Mouse (Mus musculus) embryo, embryonic 11 days (tissue): ENCODE results near the gene Slc15a4.

Source experiments
- DNase-seq: peaks from one replicate; pipeline ENCODE4 v3.0.0-alpha.2; 2015

Slc15a4 gene

GRCm38 (mm10) chr5:127632167-127633145 lies at the start of gene Slc15a4, which contains the start of gene Glt1d1:
Gene Slc15a4 (minus strand): TSS chr5:127632897.
Gene Glt1d1 (plus strand): TSS chr5:127632262.
- DNase-seq = peak; percentile 64

- no peak for DNase-seq
Measured at GRCm38 (mm10) chr5:127678501-127678900, 45.8 kb upstream of the Slc15a4 start.

DNA sequence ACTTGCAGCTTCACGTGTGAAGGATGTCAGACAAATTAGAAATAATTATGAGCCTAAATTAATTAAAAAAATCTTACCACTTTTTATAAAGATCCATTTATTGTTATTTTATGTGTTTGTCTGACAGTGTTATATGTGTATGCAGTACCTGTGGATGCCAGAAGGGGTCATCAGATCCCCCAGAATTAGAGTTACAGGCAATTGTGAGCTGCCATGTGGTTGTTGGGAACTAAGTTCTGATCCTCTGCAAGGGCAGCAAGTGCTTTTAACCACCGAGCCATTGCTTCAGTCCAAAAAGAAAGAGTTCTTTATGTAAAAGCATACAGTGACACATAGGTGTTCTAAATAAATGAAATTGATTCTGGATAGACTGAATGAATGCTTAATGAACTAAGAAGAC lies 44.9 kb upstream of the Slc15a4 start:
- no peak for DNase-seq

- DNase-seq = no peak
Measured at GRCm38 (mm10) chr5:127673913-127674312, 41.2 kb upstream of the Slc15a4 start.

- no peak for DNase-seq
Measured at GRCm38 (mm10) chr5:127660979-127661378, 28.3 kb upstream of the Slc15a4 start.

DNA sequence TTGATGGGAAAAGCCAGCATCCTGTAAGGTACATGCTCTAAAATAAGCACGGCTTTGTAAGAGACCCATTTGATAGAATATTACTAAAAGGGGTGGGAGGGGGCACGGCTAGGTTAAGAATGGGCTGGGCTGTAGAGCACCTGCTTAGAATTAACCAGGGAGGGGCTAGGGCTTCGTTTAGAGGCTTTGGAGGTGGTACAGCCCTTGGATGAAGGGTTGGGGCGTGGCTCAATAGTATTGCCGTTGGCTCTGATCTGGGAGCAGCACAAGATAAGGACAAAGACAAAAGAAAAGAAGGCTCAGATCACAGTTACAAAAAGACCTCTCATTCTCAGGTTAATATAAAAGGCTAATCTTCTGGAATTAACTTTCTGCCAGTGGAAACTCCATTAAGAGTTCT lies 27.6 kb upstream of the Slc15a4 start:
- no peak for DNase-seq

DNA sequence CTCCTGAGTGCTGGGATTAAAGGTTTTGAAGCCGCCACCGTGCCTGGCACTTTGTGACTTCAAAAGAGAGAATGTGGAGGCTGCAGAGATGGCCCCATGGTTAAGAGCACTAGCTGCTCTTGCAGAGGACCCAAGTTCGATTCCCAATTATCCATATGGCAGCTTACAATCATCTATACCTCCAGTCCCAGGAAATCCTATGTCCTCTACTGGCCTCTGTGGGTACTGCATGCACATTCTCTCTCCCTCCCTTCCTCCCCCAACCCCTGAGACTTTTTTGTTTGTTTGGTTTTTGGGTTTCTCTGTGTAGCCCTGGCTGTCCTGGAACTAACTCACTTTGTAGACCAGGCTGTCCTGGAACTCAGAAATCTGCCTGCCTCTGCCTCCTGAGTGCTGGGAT lies 26.6 kb upstream of the Slc15a4 start:
- DNase-seq = no peak

DNA sequence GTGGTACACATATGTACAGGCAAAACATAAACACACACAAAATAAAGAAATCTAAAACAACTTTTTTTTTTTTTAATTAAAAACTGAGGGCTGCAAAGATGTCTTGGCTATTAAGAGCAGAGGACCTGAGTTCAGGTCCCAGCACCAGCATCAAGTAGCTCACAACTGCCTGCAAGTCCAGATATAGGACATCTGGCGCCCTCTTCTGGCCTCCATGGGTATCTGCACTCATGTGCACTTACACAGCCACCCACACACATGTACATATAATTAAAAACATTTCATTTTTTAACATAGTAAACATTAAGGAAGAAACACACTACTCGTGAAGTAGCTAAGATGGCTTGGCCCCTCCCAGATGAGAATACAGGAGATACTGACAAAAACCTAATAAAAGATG lies 25.6 kb upstream of the Slc15a4 start:
- no peak for DNase-seq

GRCm38 (mm10) chr5:127649077-127649476 lies 16.4 kb upstream of the Slc15a4 start:
- DNase-seq = peak; percentile 13

GRCm38 (mm10) chr5:127648046-127648445 lies 15.3 kb upstream of the Slc15a4 start:
- peak; percentile 11 for DNase-seq

- no peak for DNase-seq
Measured at GRCm38 (mm10) chr5:127641185-127641958, 8.7 kb upstream of the Slc15a4 start.

DNA sequence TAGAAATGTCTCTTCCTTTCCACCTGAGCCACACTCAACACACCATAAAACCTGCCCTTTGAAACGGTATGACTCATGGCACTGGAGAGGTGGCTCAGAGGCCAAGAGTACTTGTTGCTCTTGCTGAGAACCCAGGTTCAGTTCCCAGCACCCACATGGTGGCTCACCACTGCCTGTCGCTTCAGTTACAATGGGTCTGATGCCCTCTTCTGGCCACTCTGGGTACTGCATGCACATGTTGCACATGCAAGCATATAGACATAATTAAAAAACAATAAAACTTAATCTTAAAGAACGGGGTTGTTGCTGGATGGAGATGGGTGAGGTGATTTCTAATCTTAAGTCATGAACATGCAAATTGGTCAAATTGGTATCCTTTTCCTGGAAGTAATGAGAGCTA lies 7.7 kb upstream of the Slc15a4 start:
- DNase-seq = no peak

DNA sequence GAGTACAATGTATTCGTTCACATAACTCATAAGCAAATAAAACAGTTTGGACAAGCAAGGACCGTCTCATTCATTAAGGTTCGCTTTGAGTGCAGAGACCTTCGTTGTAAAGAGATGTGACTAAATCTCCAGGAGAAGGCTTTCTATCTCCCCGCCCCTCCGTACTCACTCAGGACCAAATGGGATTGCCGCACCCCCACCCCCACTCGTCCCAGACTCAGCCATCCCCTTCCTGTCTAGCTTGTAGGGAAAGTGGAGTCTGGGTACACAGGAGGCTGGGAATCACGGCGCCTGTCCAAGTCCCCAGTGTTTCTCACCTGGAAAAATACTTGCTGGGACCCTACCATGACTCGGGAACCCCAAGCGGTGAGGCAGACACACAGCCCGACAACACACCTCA lies 6.9 kb upstream of the Slc15a4 start:
- DNase-seq = no peak

DNA sequence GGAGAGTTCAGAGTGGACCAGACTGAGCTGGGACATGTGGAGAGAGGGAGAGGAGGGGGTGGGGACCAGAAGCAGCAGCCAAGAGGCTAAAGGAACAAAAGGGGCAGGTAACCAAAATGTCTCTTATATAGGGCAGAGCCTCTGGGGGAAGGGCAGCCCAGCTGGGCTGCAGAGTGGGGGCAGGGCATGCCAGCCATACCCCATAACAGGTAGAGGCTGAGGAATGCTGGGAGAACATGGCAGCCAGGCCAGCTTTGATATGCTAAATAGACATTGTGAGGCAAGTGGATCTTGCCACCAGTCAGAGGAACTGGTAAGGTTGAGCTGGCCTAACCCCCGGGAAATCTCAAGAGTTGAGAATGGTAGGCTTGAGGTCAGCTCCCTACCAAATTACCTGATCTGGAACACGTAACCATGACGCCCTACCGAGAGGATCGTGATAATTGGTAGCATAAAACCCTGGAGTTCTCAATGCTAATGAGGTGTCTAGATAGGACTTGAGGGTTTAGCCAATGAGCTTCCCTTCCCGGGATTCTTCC lies 6.4 kb upstream of the Slc15a4 start:
- no peak for DNase-seq

DNA sequence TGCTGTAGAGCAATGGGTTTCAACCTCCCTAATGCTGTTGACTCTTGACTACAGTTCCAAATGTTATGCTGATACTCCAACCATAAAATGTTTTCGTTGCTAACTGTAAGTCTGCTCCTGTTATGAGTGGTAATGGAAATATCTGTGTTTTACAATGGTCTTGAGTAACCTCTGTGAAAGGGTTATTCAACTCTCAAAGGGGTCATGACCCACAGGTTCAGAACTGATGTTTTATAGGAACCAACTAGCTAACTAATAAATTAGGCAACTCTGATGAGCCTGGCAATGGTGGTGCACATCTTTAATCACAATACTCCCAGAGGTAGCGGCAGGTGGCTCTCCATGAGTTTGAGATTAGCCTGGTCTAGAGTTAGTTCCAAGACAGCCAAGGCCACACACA lies 5.5 kb upstream of the Slc15a4 start:
- no peak for DNase-seq

- no peak for DNase-seq
Measured at GRCm38 (mm10) chr5:127637622-127638021, 4.9 kb upstream of the Slc15a4 start.

DNA sequence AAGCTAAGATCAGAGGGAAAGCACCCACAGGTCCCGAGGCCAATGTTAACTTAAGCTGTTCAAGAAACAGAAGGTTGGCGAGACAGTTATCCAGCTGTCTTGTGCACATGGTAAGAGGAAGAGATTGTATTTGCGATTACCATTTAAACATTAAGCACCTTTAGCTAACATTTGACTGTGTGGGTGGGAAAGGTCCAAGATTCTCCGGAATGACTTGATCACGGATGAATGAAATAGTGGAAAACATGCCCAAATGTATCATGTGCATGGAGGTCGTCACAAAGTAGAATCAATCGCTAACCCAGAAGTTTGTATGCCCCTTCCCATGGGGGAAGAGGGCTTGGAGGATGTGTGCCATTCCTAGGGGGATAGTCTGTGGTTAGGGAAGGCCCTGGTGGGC lies 969 bp upstream of the Slc15a4 start:
- no peak for DNase-seq

DNA sequence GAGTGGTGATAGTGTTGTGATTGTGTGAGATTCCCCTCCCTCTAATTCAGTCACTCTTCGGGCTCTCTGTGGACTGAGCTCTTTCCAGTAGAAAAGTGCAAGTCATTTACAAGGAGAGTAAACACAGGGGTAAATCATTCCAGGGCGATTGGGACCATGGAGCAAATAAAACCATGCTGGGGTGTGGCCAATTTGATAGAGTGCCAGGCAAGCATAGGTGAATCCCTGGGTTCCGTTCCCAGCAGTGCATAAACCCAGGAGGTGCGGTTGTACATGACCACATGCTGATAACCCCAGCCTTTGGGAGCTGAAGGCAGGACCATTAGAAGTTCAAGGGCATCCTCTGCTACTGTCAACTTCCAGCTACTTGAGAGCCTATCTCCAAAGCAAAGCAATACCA lies 491 bp upstream of the Slc15a4 start:
- DNase-seq = no peak

DNA sequence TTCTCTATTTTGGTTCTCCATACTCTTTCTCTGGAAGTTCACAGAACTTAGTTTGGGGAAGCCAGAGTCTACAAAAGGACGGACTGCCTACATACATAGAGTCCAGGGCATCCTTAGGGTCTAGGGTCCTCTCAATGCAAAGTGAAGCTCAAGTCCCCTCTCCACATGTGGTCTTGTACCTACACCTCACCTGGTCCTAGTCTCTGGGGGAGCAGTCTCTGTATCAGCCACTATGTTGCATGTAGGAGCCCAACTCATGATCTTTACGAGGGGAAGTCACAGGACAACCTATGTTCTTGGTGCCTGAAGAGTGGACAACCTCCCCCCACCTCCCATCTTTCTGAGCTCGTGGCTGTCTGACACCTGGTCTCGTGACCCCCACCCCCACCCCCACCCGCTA lies 1.0 kb downstream of the Slc15a4 start:
- no peak for DNase-seq

GRCm38 (mm10) chr5:127627242-127627641 lies 5.5 kb downstream of the Slc15a4 start:
- DNase-seq = no peak

DNA sequence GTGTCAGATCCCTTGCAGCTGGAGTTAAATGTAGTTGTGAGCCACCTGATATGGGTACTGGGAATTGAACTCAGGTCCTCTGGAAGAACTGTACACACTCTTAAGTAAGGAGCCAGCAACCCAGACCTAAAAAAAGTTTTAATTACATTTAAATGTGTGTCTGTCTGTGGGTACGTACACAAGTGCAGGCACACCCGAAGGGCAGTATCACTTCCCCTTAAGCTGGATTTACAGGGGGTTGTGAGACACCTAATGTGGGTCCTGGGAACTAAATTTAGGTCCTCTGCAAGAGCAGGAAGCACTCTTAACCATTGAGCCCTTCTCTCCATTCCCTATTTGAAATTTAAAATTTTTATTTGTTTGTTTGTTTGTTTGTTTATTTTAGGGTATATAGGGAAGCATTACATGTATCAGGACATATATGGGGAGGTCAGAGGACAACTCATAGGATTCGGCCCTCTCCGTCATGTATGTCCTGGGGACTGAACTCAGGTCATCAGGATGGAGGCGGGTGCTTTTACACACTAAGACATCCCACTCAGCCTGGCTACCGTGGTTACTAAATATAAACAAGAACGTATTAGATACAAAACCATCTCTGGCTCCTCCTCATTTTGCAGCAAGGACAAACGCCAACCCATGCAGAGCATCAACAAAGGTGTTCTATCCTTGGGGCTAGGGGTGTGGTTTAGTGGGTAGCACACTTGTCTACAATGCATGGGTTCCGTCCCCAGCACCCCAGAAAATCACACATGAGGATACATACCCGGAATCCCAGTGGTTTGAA lies 8.1 kb downstream of the Slc15a4 start:
- DNase-seq = no peak

GRCm38 (mm10) chr5:127621108-127621507 lies 11.6 kb downstream of the Slc15a4 start:
- no peak for DNase-seq

DNA sequence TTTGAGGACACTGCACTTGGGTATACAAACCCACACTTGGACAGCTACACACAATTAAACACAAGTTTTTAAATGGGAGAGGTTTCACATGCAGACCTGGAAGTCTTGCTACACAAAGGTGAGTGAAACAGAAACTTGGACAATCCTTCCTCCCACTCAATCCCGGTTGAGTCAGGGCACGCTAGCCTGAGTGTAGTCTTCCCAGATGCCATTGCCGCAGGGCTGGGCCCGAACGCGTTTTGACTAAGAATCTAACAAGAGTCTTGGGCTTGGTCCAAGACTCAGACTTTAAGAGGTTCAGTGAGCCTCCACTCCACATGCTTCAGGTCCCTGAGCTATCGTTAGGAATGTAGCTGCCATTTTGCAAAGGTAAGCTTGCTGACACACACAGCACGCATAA lies 12.3 kb downstream of the Slc15a4 start:
- no peak for DNase-seq
